Mouse (Mus musculus): ENCODE measurements around the gene Pcsk6. TPM values are rescaled to one million over a fixed set of nuclear protein-coding genes. Genes with fewer than 3 reads are reported as not detected.

Gene Pcsk6
- polyA plus RNA-seq, 1 experiment from 2014 or later = 0.85 TPM

- Histone ChIP-seq H3K36me3 (ENCODE audit: control insufficient read depth, insufficient read depth, low read length) (no peaks in the 10 kb centered on the region), H3K4me2 (no peak overlapping the region), H3K4me3 (ENCODE audit: low read depth, low read length) (no peak overlapping the region), H3K4me1 (ENCODE audit: control insufficient read depth, insufficient read depth, low read length) (no peaks in the 10 kb centered on the region), H3K9ac (ENCODE audit: low read length) (no peak overlapping the region), H3K27ac (ENCODE audit: low read depth, low read length) (no peak overlapping the region), H3K27me3 (ENCODE audit: control insufficient read depth, insufficient read depth, low read length) (no peaks in the 10 kb centered on the region), H3K9me3 (ENCODE audit: control insufficient read depth, low read length) (no peaks in the 10 kb centered on the region)
- 79% methylated on average over 4 of the region's 4 CpGs for WGBS
- ATAC-seq (ENCODE audit: low FRiP score) (no peak), DNase-seq (ENCODE audit: low spot score, missing footprints) (no peak)
Observed at GRCm38 (mm10) chr7:65878234-65878633, 16.7 kb downstream of the Pcsk6 start.

- no peak overlapping the region for H3K4me2 ChIP-seq
- H3K27me3 ChIP-seq (ENCODE audit: control insufficient read depth, insufficient read depth, low read length) = no peaks in the 10 kb centered on the region
- H3K4me1 ChIP-seq (ENCODE audit: control insufficient read depth, insufficient read depth, low read length) = no peaks in the 10 kb centered on the region
- DNase-seq (ENCODE audit: low spot score, missing footprints) (no peak), ATAC-seq (ENCODE audit: low FRiP score) (no peak)
- 76% methylated on average over 9 of the region's 9 CpGs for WGBS
- no peaks in the 10 kb centered on the region for H3K9me3 ChIP-seq (ENCODE audit: control insufficient read depth, low read length)
- no peak overlapping the region for H3K9ac ChIP-seq (ENCODE audit: low read length)
- H3K27ac ChIP-seq (ENCODE audit: low read depth, low read length) = no peak overlapping the region
- no peaks in the 10 kb centered on the region for H3K36me3 ChIP-seq (ENCODE audit: control insufficient read depth, insufficient read depth, low read length)
- no peak overlapping the region for H3K4me3 ChIP-seq (ENCODE audit: low read depth, low read length)
Observed at GRCm38 (mm10) chr7:65879330-65879729, 17.8 kb downstream of the Pcsk6 start.

- 88% methylated on average over 5 of the region's 5 CpGs for WGBS
- Histone ChIP-seq H3K4me2 (no peak overlapping the region), H3K4me3 (ENCODE audit: low read depth, low read length) (no peak overlapping the region)
Observed at GRCm38 (mm10) chr7:65880666-65881289, 19.2 kb downstream of the Pcsk6 start.

GRCm38 (mm10) chr7:65881290-65881688 is 19.8 kb downstream of the Pcsk6 start:
- no peaks in the 10 kb centered on the region for H3K4me1 ChIP-seq (ENCODE audit: control insufficient read depth, insufficient read depth, low read length)
- no peaks in the 10 kb centered on the region for H3K27me3 ChIP-seq (ENCODE audit: control insufficient read depth, insufficient read depth, low read length)
- DNase-seq (ENCODE audit: low spot score, missing footprints) = no peak
- no peaks in the 10 kb centered on the region for H3K9me3 ChIP-seq (ENCODE audit: control insufficient read depth, low read length)
- ATAC-seq (ENCODE audit: low FRiP score) = no peak
- no peak overlapping the region for H3K27ac ChIP-seq (ENCODE audit: low read depth, low read length)
- H3K9ac ChIP-seq (ENCODE audit: low read length) = no peak overlapping the region
- H3K4me3 ChIP-seq (ENCODE audit: low read depth, low read length) = no peak overlapping the region
- no peak overlapping the region for H3K4me2 ChIP-seq
- WGBS = 75% methylated on average over 12 of the region's 12 CpGs
- H3K36me3 ChIP-seq (ENCODE audit: control insufficient read depth, insufficient read depth, low read length) = no peaks in the 10 kb centered on the region

More at GRCm38 (mm10) chr7:65880666-65881289, 19.2 kb downstream of the Pcsk6 start:
- no peaks in the 10 kb centered on the region for H3K4me1 ChIP-seq (ENCODE audit: control insufficient read depth, insufficient read depth, low read length)
- DNase-seq (ENCODE audit: low spot score, missing footprints) (no peak), ATAC-seq (ENCODE audit: low FRiP score) (no peak)
- no peak overlapping the region for H3K27ac ChIP-seq (ENCODE audit: low read depth, low read length)
- no peaks in the 10 kb centered on the region for H3K9me3 ChIP-seq (ENCODE audit: control insufficient read depth, low read length)
- H3K9ac ChIP-seq (ENCODE audit: low read length) = no peak overlapping the region
- no peaks in the 10 kb centered on the region for H3K36me3 ChIP-seq (ENCODE audit: control insufficient read depth, insufficient read depth, low read length)
- H3K27me3 ChIP-seq (ENCODE audit: control insufficient read depth, insufficient read depth, low read length) = no peaks in the 10 kb centered on the region

GRCm38 (mm10) chr7:65884928-65885327 is 23.4 kb downstream of the Pcsk6 start:
- no peak overlapping the region for H3K4me3 ChIP-seq (ENCODE audit: low read depth, low read length)
- WGBS = 83% methylated on average over 4 of the region's 4 CpGs
- no peaks in the 10 kb centered on the region for H3K36me3 ChIP-seq (ENCODE audit: control insufficient read depth, insufficient read depth, low read length)
- ATAC-seq (ENCODE audit: low FRiP score) (no peak), DNase-seq (ENCODE audit: low spot score, missing footprints) (no peak)
- H3K4me2 ChIP-seq = no peak overlapping the region
- H3K4me1 ChIP-seq (ENCODE audit: control insufficient read depth, insufficient read depth, low read length) = no peaks in the 10 kb centered on the region
- H3K9ac ChIP-seq (ENCODE audit: low read length) = no peak overlapping the region
- no peaks in the 10 kb centered on the region for H3K9me3 ChIP-seq (ENCODE audit: control insufficient read depth, low read length)
- H3K27ac ChIP-seq (ENCODE audit: low read depth, low read length) = no peak overlapping the region
- no peaks in the 10 kb centered on the region for H3K27me3 ChIP-seq (ENCODE audit: control insufficient read depth, insufficient read depth, low read length)

- Histone ChIP-seq H3K4me2 (no peak overlapping the region), H3K27me3 (ENCODE audit: control insufficient read depth, insufficient read depth, low read length) (no peaks in the 10 kb centered on the region), H3K9me3 (ENCODE audit: control insufficient read depth, low read length) (no peaks in the 10 kb centered on the region), H3K4me3 (ENCODE audit: low read depth, low read length) (no peak overlapping the region), H3K36me3 (ENCODE audit: control insufficient read depth, insufficient read depth, low read length) (no peaks in the 10 kb centered on the region), H3K4me1 (ENCODE audit: control insufficient read depth, insufficient read depth, low read length) (no peaks in the 10 kb centered on the region), H3K27ac (ENCODE audit: low read depth, low read length) (no peak overlapping the region), H3K9ac (ENCODE audit: low read length) (no peak overlapping the region)
- ATAC-seq (ENCODE audit: low FRiP score) (no peak), DNase-seq (ENCODE audit: low spot score, missing footprints) (peak; percentile 81)
- 89% methylated on average over 6 of the region's 6 CpGs for whole genome bisulfite sequencing
Observed at GRCm38 (mm10) chr7:65885819-65886218, 24.3 kb downstream of the Pcsk6 start.

- Histone ChIP-seq H3K9ac (ENCODE audit: low read length) (no peak overlapping the region), H3K9me3 (ENCODE audit: control insufficient read depth, low read length) (no peaks in the 10 kb centered on the region), H3K4me1 (ENCODE audit: control insufficient read depth, insufficient read depth, low read length) (no peaks in the 10 kb centered on the region), H3K27ac (ENCODE audit: low read depth, low read length) (no peak overlapping the region), H3K4me2 (no peak overlapping the region), H3K36me3 (ENCODE audit: control insufficient read depth, insufficient read depth, low read length) (no peaks in the 10 kb centered on the region), H3K27me3 (ENCODE audit: control insufficient read depth, insufficient read depth, low read length) (no peaks in the 10 kb centered on the region), H3K4me3 (ENCODE audit: low read depth, low read length) (no peak overlapping the region)
- DNase-seq (ENCODE audit: low spot score, missing footprints) = peak; percentile 17
- ATAC-seq (ENCODE audit: low FRiP score) = no peak
- 88% methylated on average over 7 of the region's 7 CpGs for WGBS
Observed at GRCm38 (mm10) chr7:65891831-65892230, 30.3 kb downstream of the Pcsk6 start.

- WGBS = 62% methylated on average over 9 of the region's 9 CpGs
Observed at GRCm38 (mm10) chr7:65892264-65892828, 30.8 kb downstream of the Pcsk6 start.

GRCm38 (mm10) chr7:65893546-65893945 is 32.0 kb downstream of the Pcsk6 start:
- no peaks in the 10 kb centered on the region for H3K9me3 ChIP-seq (ENCODE audit: control insufficient read depth, low read length)
- no peak for DNase-seq (ENCODE audit: low spot score, missing footprints)
- no peaks in the 10 kb centered on the region for H3K36me3 ChIP-seq (ENCODE audit: control insufficient read depth, insufficient read depth, low read length)
- H3K4me3 ChIP-seq (ENCODE audit: low read depth, low read length) = no peak overlapping the region
- 90% methylated on average over 10 of the region's 10 CpGs for whole genome bisulfite sequencing
- no peak overlapping the region for H3K27ac ChIP-seq (ENCODE audit: low read depth, low read length)
- H3K9ac ChIP-seq (ENCODE audit: low read length) = no peak overlapping the region
- H3K27me3 ChIP-seq (ENCODE audit: control insufficient read depth, insufficient read depth, low read length) = no peaks in the 10 kb centered on the region
- ATAC-seq (ENCODE audit: low FRiP score) = no peak
- no peaks in the 10 kb centered on the region for H3K4me1 ChIP-seq (ENCODE audit: control insufficient read depth, insufficient read depth, low read length)
- H3K4me2 ChIP-seq = no peak overlapping the region

More at GRCm38 (mm10) chr7:65892264-65892828, 30.8 kb downstream of the Pcsk6 start:
- Histone ChIP-seq H3K27ac (ENCODE audit: low read depth, low read length) (no peak overlapping the region), H3K4me2 (no peak overlapping the region), H3K4me3 (ENCODE audit: low read depth, low read length) (no peak overlapping the region), H3K9me3 (ENCODE audit: control insufficient read depth, low read length) (no peaks in the 10 kb centered on the region), H3K4me1 (ENCODE audit: control insufficient read depth, insufficient read depth, low read length) (no peaks in the 10 kb centered on the region), H3K36me3 (ENCODE audit: control insufficient read depth, insufficient read depth, low read length) (no peaks in the 10 kb centered on the region), H3K9ac (ENCODE audit: low read length) (no peak overlapping the region), H3K27me3 (ENCODE audit: control insufficient read depth, insufficient read depth, low read length) (no peaks in the 10 kb centered on the region)
- no peak for ATAC-seq (ENCODE audit: low FRiP score)
- peak; percentile 57 for DNase-seq (ENCODE audit: low spot score, missing footprints)

Measured in midbrain, embryonic 11.5 days (tissue).